Mouse (Mus musculus): ENCODE measurements around the gene Inha. TPM values are rescaled to one million over a fixed set of nuclear protein-coding genes. Genes with fewer than 3 reads are reported as not detected.

The Inha gene
- total and polyA plus RNA-seq, 3 experiments: not detected

DNA sequence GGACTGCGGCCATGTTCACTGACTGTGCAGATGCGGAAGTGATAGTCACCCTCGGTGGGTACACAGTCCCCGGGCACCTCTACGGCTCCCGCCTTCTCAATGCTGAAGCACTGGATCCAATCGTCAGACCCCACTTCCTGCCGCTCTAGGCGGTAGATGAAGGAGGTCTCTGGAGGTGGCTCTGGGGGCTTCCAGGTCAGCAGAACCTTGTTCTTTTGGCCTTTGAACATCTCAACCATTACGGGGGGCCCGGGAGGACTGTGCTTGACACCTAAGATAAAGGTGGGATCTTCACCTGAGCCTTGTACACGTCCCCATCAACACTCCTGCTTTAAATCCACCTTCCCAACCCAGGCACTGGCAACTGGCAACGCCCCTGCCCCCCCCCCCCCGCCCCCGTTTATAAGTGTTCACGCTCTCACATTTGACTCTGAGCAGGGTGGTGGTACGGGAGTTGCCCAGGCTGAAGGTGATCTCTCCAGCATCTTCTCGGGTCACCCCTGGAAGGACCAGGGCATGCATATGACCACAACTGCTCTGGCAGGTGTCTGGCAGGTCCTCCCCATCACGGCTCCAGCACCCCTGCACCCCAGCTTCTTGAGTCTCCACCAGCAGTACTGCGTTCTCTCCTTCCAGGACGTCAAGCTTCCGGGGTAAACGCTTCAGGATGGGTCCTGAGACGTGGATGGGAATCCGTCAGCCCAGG lies 3.8 kb upstream of the Inha start:
- Histone ChIP-seq H3K27me3 (ENCODE audit: control insufficient read depth in 1 of 2, insufficient read depth in 2 of 2, low read length in 2 of 2) (no peaks in the 10 kb centered on the region), H3K79me2 (ENCODE audit: control insufficient read depth, insufficient read depth, low read length, poor library complexity) (no peaks in the 10 kb centered on the region), H3K4me1 (ENCODE audit: control insufficient read depth in 1 of 2, insufficient read depth in 2 of 2, low read length in 2 of 2) (no peaks in the 10 kb centered on the region), H3K36me3 (ENCODE audit: control insufficient read depth in 1 of 2, insufficient read depth in 2 of 2, low read length in 2 of 2) (no peaks in the 10 kb centered on the region), H3K4me3 (ENCODE audit: control insufficient read depth in 1 of 2, insufficient read depth in 1 of 2, low read depth in 2 of 2, low read length in 2 of 2) (no peak overlapping the region), H3K9ac (ENCODE audit: control insufficient read depth, low read depth, low read length, poor library complexity, severe bottlenecking) (no peak overlapping the region), H3K27ac (ENCODE audit: control insufficient read depth, low read depth, low read length) (no peak overlapping the region), H3K9me3 (replicated peaks; ENCODE audit: insufficient read depth, low read length) (no peaks in the 10 kb centered on the region)
- TF ChIP-seq CHD2 (IDR thresholded peaks at IDR 0.05; ENCODE audit: low read length) (no peak), SIN3A (IDR thresholded peaks at IDR 0.05; ENCODE audit: low read length) (no peak), POLR2A (IDR thresholded peaks at IDR 0.05; ENCODE audit: control insufficient read depth in 1 of 2, insufficient read depth in 1 of 2, low read depth in 1 of 2, low read length in 2 of 2, poor library complexity in 1 of 2) (no peak), TBP (IDR thresholded peaks at IDR 0.05; ENCODE audit: low read depth, low read length) (no peak), ZC3H11A (IDR thresholded peaks at IDR 0.05; ENCODE audit: low read depth, low read length) (no peak), TCF12 (IDR thresholded peaks at IDR 0.05; ENCODE audit: low read depth, low read length) (no peak), GABPA (IDR thresholded peaks at IDR 0.05; ENCODE audit: low read depth, low read length) (no peak)
- no peak for DNase-seq (ENCODE audit: low read depth, low spot score)

DNA sequence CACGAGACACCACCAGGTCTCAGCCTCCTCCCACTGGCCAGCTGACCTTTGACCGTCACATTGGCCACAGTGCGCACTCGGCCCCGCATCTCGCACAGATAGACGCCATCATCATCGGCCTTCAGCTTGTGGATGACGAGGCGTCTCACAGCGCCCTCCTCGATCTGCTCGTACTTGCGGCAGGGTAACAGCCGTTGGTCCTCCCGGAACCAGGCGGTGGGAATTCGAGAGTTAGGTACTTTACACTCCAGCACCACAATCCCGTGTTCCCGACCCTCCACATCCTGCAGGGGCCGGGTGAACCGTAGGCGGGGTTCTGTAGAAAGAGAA lies 3.3 kb upstream of the Inha start:
- Histone ChIP-seq H3K79me2 (ENCODE audit: control insufficient read depth, insufficient read depth, low read length, poor library complexity) (no peaks in the 10 kb centered on the region), H3K36me3 (ENCODE audit: control insufficient read depth in 1 of 2, insufficient read depth in 2 of 2, low read length in 2 of 2) (no peaks in the 10 kb centered on the region), H3K4me3 (ENCODE audit: control insufficient read depth in 1 of 2, insufficient read depth in 1 of 2, low read depth in 2 of 2, low read length in 2 of 2) (no peak overlapping the region), H3K9ac (ENCODE audit: control insufficient read depth, low read depth, low read length, poor library complexity, severe bottlenecking) (no peak overlapping the region), H3K27ac (ENCODE audit: control insufficient read depth, low read depth, low read length) (no peak overlapping the region), H3K27me3 (ENCODE audit: control insufficient read depth in 1 of 2, insufficient read depth in 2 of 2, low read length in 2 of 2) (no peaks in the 10 kb centered on the region), H3K4me1 (ENCODE audit: control insufficient read depth in 1 of 2, insufficient read depth in 2 of 2, low read length in 2 of 2) (no peaks in the 10 kb centered on the region), H3K9me3 (replicated peaks; ENCODE audit: insufficient read depth, low read length) (no peaks in the 10 kb centered on the region)
- no peak for TF ChIP-seq UBTF (IDR thresholded peaks at IDR 0.05; ENCODE audit: borderline replicate concordance, insufficient read depth, low read depth, low read length)
- no peak for TF ChIP-seq USF1 (IDR thresholded peaks at IDR 0.05; ENCODE audit: low read depth, low read length)
- TF ChIP-seq HCFC1 (IDR thresholded peaks at IDR 0.05; ENCODE audit: low read depth, low read length): no peak
- no peak for TF ChIP-seq POLR2AphosphoS5 (IDR thresholded peaks at IDR 0.05; ENCODE audit: borderline replicate concordance, low read depth, low read length)
- TF ChIP-seq MEF2A (IDR thresholded peaks at IDR 0.05; ENCODE audit: extremely low read depth, insufficient replicate concordance, low read depth, low read length, poor library complexity, severe bottlenecking): no peak
- TF ChIP-seq MAFK (IDR thresholded peaks at IDR 0.05; ENCODE audit: borderline replicate concordance, low read depth, low read length): no peak
- no peak for TF ChIP-seq GABPA (IDR thresholded peaks at IDR 0.05; ENCODE audit: low read depth, low read length)
- no peak for TF ChIP-seq POLR2AphosphoS2 (IDR thresholded peaks at IDR 0.05; ENCODE audit: low read length)
- no peak for TF ChIP-seq ZC3H11A (IDR thresholded peaks at IDR 0.05; ENCODE audit: low read depth, low read length)
- TF ChIP-seq TBP (IDR thresholded peaks at IDR 0.05; ENCODE audit: low read depth, low read length): no peak
- TF ChIP-seq SMC3 (IDR thresholded peaks at IDR 0.05; ENCODE audit: low read depth, low read length): no peak
- TF ChIP-seq GATA1 (IDR thresholded peaks at IDR 0.05; ENCODE audit: low read depth, low read length): no peak
- TF ChIP-seq MXI1 (IDR thresholded peaks at IDR 0.05; ENCODE audit: low read depth, low read length): no peak
- no peak for TF ChIP-seq NRF1 (IDR thresholded peaks at IDR 0.05; ENCODE audit: insufficient read depth, low read depth, low read length, poor library complexity, severe bottlenecking)
- TF ChIP-seq ZKSCAN1 (IDR thresholded peaks at IDR 0.05; ENCODE audit: low read depth, low read length): no peak
- no peak for TF ChIP-seq SIN3A (IDR thresholded peaks at IDR 0.05; ENCODE audit: low read length)
- TF ChIP-seq CTCF (IDR thresholded peaks at IDR 0.05 in 2 of 3, conservative IDR thresholded peaks at IDR 0.05 in 1 of 3; ENCODE audit: control insufficient read depth in 1 of 3, insufficient read depth in 1 of 3, low read depth in 2 of 3, low read length in 3 of 3, poor library complexity in 1 of 3, severe bottlenecking in 1 of 3): no peak
- TF ChIP-seq MYC (IDR thresholded peaks at IDR 0.05; ENCODE audit: low read depth, low read length): no peak
- DNase-seq (ENCODE audit: low read depth, low spot score): no peak
